Mouse (Mus musculus) kidney, adult 8-10 months (tissue): ENCODE measurements around the gene Fam104a.

Experiments used
- DNase-seq, 2 experiments: peaks; one replicate each; pipeline ENCODE4 v3.0.0; 2022

Gene Fam104a

DNA sequence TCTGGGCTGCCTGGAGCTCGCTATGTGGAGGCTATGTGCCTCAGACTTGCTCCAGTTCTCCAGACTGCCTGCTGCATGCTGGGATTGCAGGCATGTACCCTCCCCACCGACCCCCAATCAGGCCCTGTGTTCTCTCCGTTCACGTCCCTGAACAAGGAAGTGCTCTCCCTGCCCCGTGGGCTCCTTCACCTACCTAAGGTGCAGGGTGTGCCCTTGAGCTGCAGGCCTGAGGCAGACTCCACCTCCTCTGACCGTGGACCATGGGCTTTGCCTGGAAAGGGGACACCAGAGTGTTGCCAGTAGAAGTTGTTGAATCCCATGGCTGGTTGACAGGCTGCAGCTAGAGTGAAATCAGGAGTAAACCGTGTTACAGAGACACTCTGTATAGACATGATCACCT is 15.7 kb upstream of the Fam104a start:
- DNase-seq: no peak

DNA sequence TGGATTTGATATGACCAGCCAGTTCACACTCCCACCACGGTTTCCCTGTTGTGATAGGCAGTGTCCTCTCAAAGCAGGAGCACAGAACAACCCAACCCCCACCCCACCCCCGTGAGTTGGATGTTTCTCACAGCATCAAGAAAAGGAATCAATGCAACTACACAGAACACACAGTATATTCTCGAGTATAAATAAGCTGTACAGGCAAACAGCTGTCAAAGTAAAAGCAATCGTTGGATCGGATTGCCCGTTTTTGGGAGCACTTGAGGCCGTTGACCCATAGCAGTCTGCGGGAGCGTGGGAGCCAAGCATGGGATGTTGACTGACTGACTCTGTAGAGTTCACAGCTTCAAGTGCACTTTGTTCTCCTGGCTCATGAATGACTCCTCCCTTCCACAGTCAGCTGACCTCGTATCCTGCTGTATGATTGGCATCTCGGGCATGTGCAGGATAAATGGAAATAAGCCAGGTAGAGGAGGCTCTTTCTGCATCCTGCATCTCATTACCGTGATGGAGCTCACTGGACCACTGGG is 14.1 kb upstream of the Fam104a start:
- DNase-seq: peak; percentile 82 to 85

DNA sequence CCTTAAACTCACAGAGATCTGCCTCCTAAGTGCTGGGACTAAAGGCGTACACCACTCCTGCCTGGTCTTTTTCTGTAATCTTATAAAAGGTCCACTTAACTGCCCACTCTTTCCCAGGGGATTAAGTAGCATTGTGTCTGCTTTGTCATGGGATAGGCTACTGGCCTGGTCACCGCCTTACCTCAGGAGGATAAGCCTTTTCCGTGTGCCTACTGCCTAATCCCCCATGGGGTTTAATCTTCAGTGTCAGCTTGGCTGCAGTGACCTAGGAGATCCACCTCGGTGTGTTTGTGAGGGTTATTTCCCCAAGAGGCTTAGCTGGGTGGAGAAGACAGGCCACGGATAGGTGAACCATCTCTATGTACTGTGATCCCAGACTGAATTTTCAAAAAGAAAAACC is 13.6 kb upstream of the Fam104a start:
- DNase-seq: no peak

DNA sequence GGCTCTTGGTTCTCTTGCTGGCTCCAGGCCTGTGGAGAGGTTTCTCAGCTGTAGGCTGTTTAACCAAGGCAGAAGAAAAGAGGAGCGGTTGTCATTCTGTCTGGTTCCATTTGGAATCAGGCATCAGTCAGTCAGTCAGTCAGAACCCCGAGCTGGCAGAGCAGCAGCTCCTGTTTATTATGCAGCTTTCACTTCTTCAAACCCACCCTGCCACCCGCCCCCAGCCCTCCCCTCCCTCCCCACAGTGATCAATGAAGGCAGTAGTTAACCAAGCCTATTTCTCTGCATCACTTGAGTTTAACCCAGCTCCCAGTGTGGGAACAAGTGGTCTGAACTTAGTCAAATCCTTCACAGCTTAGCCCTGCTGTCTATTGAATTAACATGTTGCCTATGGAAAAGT is 7.9 kb upstream of the Fam104a start:
- DNase-seq: no peak

DNA sequence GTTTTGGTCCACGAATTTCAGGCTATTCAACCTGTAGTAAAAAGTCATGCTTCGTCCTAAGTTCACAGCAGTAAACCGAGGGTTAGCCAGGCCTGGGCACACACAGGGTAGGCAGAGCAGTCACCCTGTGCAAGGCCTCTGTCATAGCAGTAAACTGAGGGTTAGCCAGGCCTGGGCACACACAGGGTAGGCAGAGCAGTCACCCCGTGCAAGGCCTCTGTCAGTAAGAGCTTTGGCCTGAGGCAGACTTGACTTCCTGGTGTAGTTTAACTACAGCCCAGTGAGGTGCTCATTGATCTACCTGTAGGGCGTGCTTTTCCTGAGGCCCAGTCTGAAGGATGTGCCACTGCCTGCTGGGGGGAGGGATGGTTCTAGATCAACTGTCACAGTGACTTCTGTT is 7.4 kb upstream of the Fam104a start:
- peak; percentile 41 to 52 for DNase-seq

DNA sequence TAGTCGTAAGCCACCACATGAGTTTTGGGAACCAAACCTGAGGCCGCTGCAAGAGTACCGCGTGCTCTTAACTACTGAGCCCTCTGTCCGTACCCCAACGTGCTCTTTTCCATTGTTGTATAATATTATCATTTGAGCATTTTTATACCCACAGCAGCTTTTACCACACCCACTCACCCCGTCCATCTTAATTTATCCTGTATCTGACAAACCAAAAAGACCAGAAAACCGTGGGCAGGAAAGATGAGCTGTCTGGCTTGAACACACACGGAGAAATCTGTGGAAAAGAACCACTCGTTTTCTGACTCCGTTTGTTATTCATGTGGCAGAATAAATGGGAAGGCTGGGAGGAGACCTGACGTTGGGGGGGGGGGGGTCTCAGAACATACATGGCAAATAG is 6.6 kb upstream of the Fam104a start:
- no peak for DNase-seq

DNA sequence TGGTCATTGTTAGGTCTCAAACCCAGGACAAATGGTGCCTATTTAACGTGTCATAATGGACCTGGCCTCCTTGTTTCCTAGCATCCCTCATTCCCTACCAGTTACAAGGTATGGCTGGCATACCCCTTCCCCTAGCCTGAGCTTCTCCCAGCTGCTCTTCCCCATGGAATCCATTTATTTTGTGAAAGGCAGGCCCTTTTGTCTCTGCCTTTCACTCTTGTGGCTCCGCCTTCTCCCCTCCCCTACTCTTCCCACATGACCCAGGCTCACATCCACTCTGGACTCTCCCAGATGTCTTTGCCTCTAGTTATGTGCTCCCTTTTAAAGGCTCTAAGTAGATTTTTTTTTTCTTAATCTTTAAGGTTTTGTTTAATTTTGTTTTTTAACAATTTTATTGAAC is 3.1 kb upstream of the Fam104a start:
- DNase-seq: no peak

DNA sequence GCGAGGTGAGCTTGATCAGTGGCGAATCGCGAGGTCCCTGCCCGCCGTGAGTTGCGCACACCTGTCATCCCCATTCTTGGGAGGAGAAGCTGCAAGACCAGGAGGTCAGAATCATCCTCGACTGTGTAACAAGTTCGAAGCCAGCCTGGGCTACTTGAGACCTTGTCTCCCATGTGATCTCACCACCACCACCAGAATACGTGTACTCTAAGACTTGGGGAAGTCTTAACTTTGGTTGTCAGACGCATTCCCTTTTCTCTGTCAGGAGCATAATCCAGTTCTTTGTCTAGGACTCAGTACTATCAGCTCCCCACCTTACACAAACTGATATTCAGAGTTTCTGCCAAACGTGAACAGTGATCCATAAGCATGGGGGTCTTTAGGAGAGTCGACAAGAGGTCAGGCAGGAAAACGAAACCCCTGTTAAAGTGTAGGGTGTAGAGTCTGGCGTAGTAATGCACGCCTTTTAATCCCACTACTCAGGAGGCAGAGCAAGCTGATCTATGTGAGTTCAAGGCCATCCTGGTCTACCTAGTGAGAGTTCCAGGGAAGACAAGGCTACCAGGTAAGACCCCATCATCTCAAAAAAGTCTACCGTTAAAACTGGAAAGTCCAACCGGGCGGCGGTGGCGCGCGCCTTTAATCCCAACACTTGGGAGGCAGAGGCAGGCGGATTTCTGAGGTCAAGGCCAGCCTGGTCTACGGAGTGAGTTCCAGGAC is 912 bp upstream of the Fam104a start:
- no peak for DNase-seq

DNA sequence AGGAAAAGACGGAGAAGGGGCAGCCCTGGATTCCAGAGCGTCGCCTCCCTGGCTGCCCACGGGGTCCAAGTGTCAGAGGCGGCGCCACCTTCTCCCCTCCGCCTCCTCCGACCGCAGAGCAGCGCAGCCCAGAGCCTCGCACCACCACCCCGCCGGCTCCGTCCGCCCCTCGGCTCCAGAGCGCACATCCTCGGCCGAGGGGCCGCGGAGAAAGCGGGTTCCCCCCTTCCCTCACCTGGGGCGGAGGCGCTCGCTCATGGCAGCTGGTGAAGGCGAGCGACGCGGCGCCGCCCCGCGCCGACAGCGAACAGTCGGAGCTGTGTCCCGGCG is 363 bp downstream of the Fam104a start:
- no peak for DNase-seq

DNA sequence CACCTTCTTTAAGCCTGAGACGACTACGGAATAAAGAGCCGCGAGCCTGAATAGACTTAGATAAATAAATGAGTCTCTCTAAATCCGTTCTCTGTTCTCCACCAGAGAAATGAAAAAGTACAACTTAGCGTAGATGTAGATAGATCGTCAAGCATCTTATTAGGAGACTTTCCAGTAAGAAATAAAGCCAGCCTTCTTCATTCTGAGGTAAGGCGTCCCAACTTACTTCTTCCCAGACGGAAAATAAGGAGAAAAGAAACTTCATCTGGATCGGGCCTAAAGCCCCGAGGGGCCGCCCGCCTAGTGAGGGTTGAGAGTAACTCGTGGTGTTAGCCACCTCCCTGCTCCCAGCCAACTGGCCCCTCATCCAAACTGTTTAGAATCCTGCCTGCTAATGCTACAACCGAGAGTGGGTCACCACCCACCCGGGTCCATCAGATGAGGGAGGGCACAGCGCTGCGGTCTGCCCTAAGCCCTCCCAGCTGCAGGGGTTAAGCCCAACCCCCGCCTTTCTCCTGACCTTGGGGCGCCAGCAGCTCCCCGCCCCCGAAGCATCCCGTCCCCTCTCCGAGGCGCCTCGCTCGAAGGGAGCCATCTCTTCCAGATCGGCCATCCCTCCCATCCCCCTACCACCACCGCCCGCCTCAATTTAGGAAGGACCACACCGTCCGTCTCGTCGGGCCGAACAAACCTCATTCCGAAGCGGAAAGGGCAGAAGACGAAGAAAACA is 893 bp downstream of the Fam104a start:
- DNase-seq: peak; percentile 40

DNA sequence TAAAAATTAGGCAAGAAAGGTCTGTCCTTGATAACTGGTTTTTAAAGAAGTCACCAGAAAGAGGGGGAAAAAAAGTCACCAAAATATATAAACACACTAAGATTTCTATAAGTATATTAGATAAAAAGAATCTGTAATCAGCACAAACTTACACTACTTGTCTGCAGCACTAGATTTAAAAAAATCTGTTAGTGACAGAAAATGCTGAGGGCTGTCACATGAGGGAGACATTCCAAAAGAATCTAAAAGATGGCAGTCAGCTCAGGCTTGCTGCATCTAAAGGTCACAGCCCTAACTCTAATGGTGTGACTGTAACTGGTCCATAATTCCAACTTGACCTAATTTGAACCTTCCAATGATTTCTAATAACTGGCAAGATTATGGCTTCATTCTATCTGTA is 2.0 kb downstream of the Fam104a start:
- no peak for DNase-seq

DNA sequence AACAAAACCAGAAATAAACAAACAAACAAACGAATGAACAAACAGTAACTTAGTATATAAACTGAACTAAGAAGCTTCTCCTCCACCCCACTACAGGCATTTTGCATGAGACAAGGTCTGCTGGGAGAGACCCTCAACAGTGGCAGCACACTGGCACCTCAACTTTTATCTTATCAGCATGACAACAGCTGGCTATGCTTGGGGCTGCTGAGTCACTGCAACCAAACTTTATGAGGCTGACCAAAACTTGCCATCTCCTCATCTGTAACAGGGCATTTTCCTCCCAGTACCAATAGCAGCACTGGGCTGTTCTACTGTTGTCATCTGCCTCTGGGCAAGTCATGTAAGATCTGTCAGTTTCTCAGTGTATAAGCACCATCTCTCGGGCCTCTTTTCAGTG is 3.0 kb downstream of the Fam104a start:
- no peak for DNase-seq

DNA sequence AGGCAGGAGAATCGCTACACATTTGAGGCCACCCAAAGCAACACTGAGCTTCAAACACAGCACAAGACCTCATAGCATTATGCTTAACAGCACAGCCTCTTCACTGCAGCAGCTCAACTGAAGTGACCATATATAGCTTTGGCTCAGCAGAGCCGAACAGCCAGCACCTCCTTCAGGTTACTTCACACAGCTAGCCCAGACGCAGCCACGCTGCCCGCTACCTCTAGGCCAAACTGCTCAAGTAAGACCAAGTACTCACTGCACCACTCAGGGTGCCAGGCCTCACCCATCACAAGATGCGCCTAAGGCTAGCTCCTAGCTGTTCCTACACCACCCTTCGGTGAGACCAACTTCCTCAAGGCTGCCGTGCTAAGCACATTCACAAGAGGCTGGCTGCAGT is 5.6 kb downstream of the Fam104a start:
- DNase-seq: peak; percentile 39 to 77

DNA sequence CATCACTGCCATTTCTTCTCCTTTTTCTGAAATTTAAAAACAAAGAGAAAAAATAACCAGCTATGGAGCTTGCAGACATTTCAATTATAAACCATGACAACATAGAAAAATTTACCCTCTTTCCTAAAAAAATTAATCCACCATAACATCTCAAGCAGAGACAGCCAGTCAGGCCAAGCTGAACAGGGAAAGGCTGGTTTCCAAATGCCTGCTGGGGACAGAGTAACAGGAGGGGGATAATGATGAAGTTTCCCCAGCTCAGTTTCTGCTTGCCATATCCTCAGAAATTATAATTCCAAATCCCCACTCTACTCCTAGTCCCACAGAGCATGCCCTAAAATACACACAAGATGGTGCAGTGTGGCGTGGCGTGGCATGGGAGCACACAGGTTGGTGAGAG is 6.6 kb downstream of the Fam104a start:
- no peak for DNase-seq

DNA sequence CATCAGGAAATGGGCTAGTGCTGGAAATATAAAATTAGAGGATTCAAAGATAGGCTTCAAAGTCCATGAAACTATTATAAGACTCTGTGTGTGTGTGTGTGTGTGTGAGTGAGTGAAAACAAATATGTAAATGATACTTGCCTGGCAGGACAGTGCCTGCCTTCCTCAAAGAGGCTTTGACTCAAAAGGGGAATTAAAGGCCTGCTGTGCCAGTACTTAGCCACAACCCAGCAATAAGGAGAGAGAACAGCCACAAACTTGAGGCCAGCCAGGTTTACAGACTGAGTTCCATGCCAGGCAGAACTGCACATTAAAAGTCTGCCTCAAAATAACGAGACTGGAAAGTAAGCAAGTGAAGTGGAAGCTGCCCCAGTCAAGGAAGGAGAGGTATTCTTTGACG is 7.1 kb downstream of the Fam104a start:
- DNase-seq: no peak

DNA sequence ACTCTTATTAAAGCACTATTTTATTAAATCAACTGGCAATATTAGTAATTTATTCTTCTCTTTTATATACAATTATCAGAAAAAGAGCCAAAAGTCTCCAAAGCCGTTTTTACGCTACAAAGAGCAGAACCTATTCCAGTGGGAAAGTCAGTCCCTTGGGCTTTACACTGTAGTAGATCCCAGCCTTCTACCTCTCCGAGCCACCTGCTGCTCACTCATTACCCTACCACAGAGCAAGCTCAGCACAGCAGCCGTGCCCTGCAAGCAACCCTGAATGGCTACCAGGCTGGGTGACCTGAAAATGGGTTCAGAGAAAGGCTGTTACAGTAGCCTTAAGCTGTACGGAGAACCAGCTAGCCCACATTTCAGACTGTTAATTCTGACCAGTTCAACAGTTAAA is 9.4 kb downstream of the Fam104a start:
- DNase-seq: no peak

DNA sequence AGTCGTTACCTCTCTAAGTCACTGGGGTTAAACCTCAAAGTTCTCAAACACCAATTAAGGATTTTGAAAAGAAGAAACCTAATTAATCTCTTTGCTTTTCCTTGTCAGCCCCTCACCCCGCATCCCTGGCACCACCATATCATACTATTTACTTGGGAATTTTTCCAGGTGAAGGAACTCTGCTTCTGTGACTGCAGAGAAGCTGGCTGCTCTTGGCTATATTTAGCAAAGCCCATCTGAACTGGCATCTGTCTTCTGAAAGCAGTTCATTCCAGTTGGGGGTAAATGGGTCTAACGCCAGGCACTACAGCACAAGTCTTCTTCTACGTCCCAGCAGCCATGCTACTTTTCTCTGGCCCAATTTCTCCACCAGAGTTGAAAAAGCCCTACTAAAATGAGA is 10.3 kb downstream of the Fam104a start:
- no peak for DNase-seq

DNA sequence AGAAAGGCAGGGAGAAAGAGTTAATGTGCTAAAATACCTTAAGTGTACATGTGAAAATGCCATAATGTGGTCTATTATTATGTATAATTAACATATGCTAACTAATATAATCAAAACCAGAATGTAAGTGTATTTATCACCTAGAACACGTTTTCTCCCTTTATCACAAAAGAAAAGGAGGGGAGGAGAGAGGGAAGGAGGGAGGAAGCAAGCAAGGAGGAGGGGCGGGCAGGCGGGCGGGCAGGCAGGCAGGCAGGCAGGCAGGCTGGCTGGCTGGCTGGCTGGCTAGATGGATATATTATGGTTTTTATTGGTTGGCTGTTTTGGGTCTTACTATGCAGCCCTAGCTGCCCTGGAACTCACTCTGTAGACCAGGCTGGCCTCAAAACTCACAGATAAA is 14.2 kb downstream of the Fam104a start:
- no peak for DNase-seq

DNA sequence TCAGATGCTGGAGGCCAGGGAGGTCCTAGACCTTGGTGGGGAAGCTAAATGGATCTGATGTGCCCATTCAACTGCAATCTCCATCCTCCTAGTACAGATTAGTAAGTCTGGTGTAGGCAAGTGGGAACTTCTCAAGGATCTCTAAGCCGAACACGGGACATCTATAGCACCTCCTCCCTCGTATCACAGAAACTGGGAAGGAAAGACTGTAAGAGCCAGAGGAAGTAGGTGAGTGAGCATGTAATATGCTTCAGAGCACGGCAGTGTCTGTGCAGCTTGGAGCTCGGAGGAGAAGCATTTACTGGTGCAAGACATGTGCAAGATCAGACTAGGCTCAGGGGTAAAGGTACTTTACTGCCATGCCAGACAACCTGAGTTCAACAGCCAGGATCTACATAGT is 15.1 kb downstream of the Fam104a start:
- DNase-seq: no peak

DNA sequence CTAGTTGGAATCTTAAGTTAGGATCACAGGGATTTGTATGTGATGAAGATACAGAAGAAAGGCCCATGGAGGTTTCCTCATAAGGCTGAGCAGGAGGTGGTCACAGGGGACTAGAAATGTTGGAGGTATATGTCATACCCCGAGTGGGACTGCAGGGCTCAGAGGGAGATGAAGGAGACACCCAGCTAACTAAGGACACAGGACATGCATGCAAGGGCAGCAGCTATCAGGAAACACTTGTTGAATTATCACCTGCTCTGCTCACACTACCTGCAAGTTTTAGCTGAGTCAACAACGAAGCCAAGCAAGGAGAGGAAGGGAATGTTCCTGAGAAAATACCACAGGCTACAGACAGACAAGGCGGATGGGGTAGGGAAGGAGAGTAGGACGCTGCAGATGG is 16.3 kb downstream of the Fam104a start:
- no peak for DNase-seq

DNA sequence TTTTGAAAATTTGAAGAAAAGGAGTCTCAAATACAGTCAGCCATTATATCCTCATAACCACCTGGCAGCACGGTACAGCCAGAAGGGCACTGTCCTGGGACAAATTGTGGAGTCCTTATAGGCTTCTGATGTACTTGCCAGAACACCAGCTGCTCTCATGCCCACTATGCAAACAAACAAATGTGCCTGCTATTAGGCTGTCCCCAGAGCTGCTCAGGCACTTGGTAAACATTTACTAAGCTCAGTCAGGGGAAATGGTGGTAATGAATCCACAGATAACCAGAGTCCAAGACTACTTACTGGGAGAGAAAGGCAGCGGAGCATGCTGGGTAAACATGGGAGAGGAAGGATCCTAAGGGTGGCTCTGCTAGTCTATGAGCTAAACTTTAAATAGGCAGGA is 16.8 kb downstream of the Fam104a start:
- DNase-seq: peak; percentile 57 to 76

DNA sequence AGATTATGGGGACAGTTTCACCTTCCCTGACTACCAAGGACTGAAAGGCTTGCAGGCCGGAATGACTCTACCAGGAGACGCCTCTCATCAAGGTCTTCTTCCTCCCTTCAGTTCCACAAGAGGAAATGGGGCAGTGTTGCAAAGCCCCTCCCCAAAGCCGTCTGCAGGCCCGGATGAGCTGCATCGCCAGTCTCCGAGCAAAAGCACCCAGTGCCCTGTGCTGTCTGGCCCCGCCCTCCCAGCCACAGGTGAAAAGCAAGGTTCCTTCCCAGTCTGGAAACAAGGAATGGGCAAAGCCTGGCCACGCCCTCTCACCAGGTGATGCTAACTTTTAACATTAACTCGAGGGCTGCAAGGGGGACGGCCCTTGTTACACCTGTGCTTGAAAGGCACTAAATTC is 17.3 kb downstream of the Fam104a start:
- DNase-seq: peak; percentile 57 to 63

DNA sequence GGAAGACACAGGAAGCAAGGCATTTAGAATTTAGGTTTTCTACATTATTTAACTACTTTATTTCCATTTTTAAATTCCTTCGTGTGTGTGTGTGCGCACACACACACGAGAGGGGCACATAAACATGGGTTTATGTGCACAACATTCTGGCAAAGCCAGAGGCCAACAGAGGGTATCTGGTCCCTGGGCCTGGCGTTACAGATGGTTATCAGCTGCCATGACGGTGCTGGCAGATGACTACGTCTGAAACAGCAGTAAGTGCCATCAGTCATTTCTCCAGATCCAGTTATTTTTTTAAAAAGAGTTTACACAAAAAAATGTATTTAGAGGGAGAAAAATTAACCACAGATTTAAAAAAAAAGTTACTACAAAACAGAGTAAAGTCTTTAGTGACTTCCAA is 17.8 kb downstream of the Fam104a start:
- DNase-seq: no peak

DNA sequence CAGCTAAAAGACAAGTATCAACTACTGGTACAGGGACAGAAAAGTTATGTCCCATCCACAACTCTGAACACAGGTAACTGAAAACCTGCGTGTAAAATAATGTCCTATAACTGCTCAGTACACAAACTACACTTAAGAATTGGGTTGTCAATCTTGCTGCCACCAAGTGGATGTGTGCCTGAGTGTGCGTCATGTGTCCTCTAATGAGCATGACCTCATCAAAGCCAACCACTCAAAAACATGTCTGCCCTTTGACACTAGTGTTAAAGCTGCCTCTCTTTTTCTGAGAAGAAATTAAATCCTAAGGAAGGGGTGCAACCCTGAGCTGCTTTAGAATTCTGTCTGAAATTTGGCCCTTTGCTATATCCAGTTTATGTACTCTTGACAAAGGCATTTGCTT is 19.7 kb downstream of the Fam104a start:
- no peak for DNase-seq

DNA sequence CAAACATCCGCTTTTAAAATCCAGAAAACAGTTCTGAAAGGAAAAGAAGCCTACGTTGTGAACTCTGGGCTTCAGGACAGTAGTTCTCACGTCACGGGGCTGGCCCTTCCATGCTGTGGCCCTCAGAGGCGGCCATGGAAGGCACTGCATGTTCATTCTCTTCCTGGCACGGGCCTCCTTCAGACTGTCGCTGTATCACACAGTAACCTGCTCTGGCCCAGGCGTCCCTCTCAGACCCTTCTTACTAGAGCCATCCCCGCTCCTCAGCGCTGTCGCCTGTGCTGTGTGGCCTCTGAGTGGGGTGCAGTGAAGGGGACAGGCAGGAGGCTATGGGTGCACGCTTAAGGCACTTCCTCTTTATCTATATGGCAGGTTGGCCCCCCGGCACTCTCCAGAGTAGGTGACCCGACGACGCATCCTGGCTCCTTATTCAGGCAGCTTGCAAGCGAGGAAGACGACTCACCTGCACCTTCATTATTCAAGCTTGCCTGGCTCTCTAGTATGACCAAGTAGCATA is 22.1 kb downstream of the Fam104a start:
- no peak for DNase-seq
